Mouse (Mus musculus) T-helper 2 cell (primary cell): ENCODE measurements around the gene Lims1.

ENCODE experiments used
- in situ Hi-C: fragments of 300-600 bp; cut with MboI, MseI; formaldehyde crosslinking; loops from one replicate; pipeline ENCODE4 v1.15.1; 2025; ENCODE audit warnings: high pct_unique_total_duplicates

Lims1 gene

GRCm38 (mm10) chr10:58350600-58350999, 27.3 kb downstream of the Lims1 start:
- in situ Hi-C loops: no loop called here

- in situ Hi-C loops: no loop called here
These were observed 28.4 kb downstream of the Lims1 start for GRCm38 (mm10) chr10:58351670-58352069.

- in situ Hi-C loops: no loop called here
These were observed 29.1 kb downstream of the Lims1 start for GRCm38 (mm10) chr10:58352364-58352763.

GRCm38 (mm10) chr10:58354561-58354960, 31.3 kb downstream of the Lims1 start:
- in situ Hi-C loops: no loop called here

- in situ Hi-C loops: no loop called here
These were observed 33.2 kb downstream of the Lims1 start for GRCm38 (mm10) chr10:58356460-58356859.

GRCm38 (mm10) chr10:58359123-58359522, 35.9 kb downstream of the Lims1 start:
- in situ Hi-C loops: no loop called here

- in situ Hi-C loops: no loop called here
These were observed 36.7 kb downstream of the Lims1 start for GRCm38 (mm10) chr10:58359952-58360351.

- in situ Hi-C loops: no loop called here
These were observed 39.5 kb downstream of the Lims1 start for GRCm38 (mm10) chr10:58362745-58363144.

GRCm38 (mm10) chr10:58364770-58365515, 41.7 kb downstream of the Lims1 start:
- in situ Hi-C loops: no loop called here

- in situ Hi-C loops: no loop called here
These were observed 45.8 kb downstream of the Lims1 start for GRCm38 (mm10) chr10:58368791-58369706.

- in situ Hi-C loops: no loop called here
These were observed 46.4 kb downstream of the Lims1 start for GRCm38 (mm10) chr10:58369707-58370093.

GRCm38 (mm10) chr10:58370143-58370542, 46.9 kb downstream of the Lims1 start:
- in situ Hi-C loops: no loop called here

- in situ Hi-C loops: no loop called here
These were observed 47.3 kb downstream of the Lims1 start for GRCm38 (mm10) chr10:58370559-58370958.

GRCm38 (mm10) chr10:58371279-58371842, 48.1 kb downstream of the Lims1 start:
- in situ Hi-C loops: no loop called here

- in situ Hi-C loops: no loop called here
These were observed 49.3 kb downstream of the Lims1 start for GRCm38 (mm10) chr10:58372430-58373030.

- in situ Hi-C loops: no loop called here
These were observed 50.6 kb downstream of the Lims1 start for GRCm38 (mm10) chr10:58373829-58374228.

GRCm38 (mm10) chr10:58377592-58378197, 54.4 kb downstream of the Lims1 start:
- in situ Hi-C loops: no loop called here

GRCm38 (mm10) chr10:58378380-58378779, 55.1 kb downstream of the Lims1 start:
- in situ Hi-C loops: no loop called here

GRCm38 (mm10) chr10:58379699-58380098, 56.4 kb downstream of the Lims1 start:
- in situ Hi-C loops: no loop called here

GRCm38 (mm10) chr10:58381904-58382303, 58.6 kb downstream of the Lims1 start:
- in situ Hi-C loops: no loop called here

GRCm38 (mm10) chr10:58382621-58383101, 59.4 kb downstream of the Lims1 start:
- in situ Hi-C loops: no loop called here
